Mouse (Mus musculus) lung, adult 2 months (tissue): ENCODE results near the gene Skap1.

Source experiments
- CTCF ChIP-seq: fragments of 200-500 bp; IDR thresholded peaks from 2 replicates; pipeline ENCODE4 v1.5.1; 2011; ENCODE audit warnings: mild to moderate bottlenecking, low read length, control low read depth; ENCODE audit not compliant: insufficient read depth
- POLR2A ChIP-seq: fragments of 200-500 bp; IDR thresholded peaks from 2 replicates; pipeline ENCODE4 v1.6.1; 2011; ENCODE audit warnings: low read depth, mild to moderate bottlenecking, control low read depth, low read length, borderline replicate concordance; ENCODE audit errors: extremely low read depth

DNA sequence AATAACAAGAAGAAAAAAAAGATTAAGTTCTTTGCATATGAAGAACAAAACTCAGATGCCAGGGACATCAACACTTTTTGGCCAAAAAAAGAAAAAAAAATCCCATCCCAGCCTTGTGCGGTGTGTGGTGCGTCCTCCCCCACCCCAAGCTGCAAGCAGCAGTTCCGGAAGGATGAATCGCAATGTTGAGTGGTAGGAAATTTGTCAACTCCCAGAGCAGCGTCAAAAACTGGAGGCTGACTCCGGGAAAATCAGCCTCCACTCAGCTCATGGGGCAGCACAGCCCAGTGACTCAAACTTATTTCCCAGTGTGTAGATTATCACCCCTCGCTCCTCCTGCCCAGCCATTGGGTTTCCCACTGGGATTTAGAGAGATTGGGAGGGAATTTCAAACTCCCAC lies 297.6 kb downstream of the Skap1 start:
- TF ChIP-seq POLR2A (no peak), CTCF (no peak)
